Mouse (Mus musculus) liver, embryonic 14.5 days (tissue): ENCODE results near the gene Pygm. TPM values are rescaled to one million over a fixed set of nuclear protein-coding genes. Genes with fewer than 3 reads are reported as not detected.

Source experiments
- ATAC-seq: fragments of 200-750 bp; cut with Nextera tagmentation; 2 replicates; pipeline ENCODE4 v1.8.0; 2017; ENCODE audit warnings: moderate number of reproducible peaks, mild to moderate bottlenecking, moderate library complexity; ENCODE audit not compliant: insufficient read depth
- DNase-seq, 3 experiments: peaks; one replicate each; pipeline ENCODE4 v3.0.0-alpha.2; 2012 to 2013; ENCODE audit warnings: low read depth in 3 of 3, low spot score in 3 of 3
- H3K27ac ChIP-seq: fragments of 300-500 bp; sonication (generic); 2 replicates; pipeline ENCODE4 v1.5.1; 2014; ENCODE audit warnings: moderate library complexity, mild to moderate bottlenecking, control low read depth, inconsistent platforms
- H3K27me3 ChIP-seq: fragments of 300-500 bp; sonication (generic); 2 replicates; pipeline ENCODE4 v1.6.1; 2014; ENCODE audit warnings: mild to moderate bottlenecking, low read length, moderate library complexity; ENCODE audit not compliant: control insufficient read depth, insufficient read depth
- H3K36me3 ChIP-seq: fragments of 300-500 bp; sonication (generic); replicated peaks from 2 replicates; pipeline ENCODE4 v1.6.1; 2014; ENCODE audit warnings: low read depth; ENCODE audit not compliant: control insufficient read depth, insufficient read depth
- H3K4me1 ChIP-seq, 2 experiments: fragments of 200-500 bp in 1 of 2; fragments of 300-500 bp in 1 of 2; sonication (generic) in 1 of 2; replicated peaks; 2 replicates each; pipeline ENCODE4 v1.6.1; 2012 to 2014; ENCODE audit warnings: antibody characterized with exemption in 1 of 2, inconsistent platforms in 1 of 2, low read length in 1 of 2; ENCODE audit not compliant: control insufficient read depth in 2 of 2, insufficient read depth in 2 of 2
- H3K4me2 ChIP-seq: fragments of 300-500 bp; sonication (generic); 2 replicates; pipeline ENCODE4 v1.6.1; 2014; ENCODE audit warnings: low read depth, mild to moderate bottlenecking, control low read depth, moderate library complexity
- H3K4me3 ChIP-seq, 2 experiments: fragments of 200-500 bp in 1 of 2; fragments of 300-500 bp in 1 of 2; sonication (generic) in 1 of 2; 2 replicates each; pipeline ENCODE4 v1.5.1; 2012 to 2014; ENCODE audit warnings: low read depth in 2 of 2, low read length in 2 of 2, mild to moderate bottlenecking in 2 of 2, control low read depth in 1 of 2, inconsistent platforms in 1 of 2, moderate library complexity in 1 of 2; ENCODE audit not compliant: insufficient read depth in 1 of 2
- H3K9ac ChIP-seq: fragments of 300-500 bp; sonication (generic); replicated peaks from 2 replicates; pipeline ENCODE4 v1.6.1; 2014; ENCODE audit warnings: mild to moderate bottlenecking, control low read depth, moderate library complexity
- H3K9me3 ChIP-seq: fragments of 300-500 bp; sonication (generic); 2 replicates; pipeline ENCODE4 v1.6.1; 2016; ENCODE audit warnings: low read length, mixed read lengths; ENCODE audit not compliant: control insufficient read depth
- CTCF ChIP-seq: IDR thresholded peaks from 2 replicates; pipeline ENCODE4 v1.5.1; 2016; ENCODE audit warnings: antibody characterized with exemption, low read depth, control low read depth
- EP300 ChIP-seq: IDR thresholded peaks from 2 replicates; pipeline ENCODE4 v1.6.1; 2016; ENCODE audit warnings: antibody characterized with exemption, low read depth
- WGBS: fragments of 180-500 bp; shearing (Covaris S2); extraction: QIAGEN DNeasy Blood & Tissue Kit; methylation state at CpG from one replicate; pipeline ENCODE4 v1.1.7; 2014; ENCODE audit not compliant: insufficient replicate concordance; 5-methylcytosine and 5-hydroxymethylcytosine counted together
- polyA plus RNA-seq, 2 experiments: library from polyadenylated mRNA; depleted of rRNA in 1 of 2; stranded (reverse) in 1 of 2; unstranded in 1 of 2; fragments of >200 nt; fragmentation: Nextera tagmentation in 1 of 2; extraction: Ambion mirVana in 1 of 2; gene quantifications; 2 replicates each; pipeline versions ENCODE4 v1.2.1 to v1.2.3; 2012 to 2014

Pygm gene
- polyA plus RNA-seq, 2 experiments: 1.2 TPM

DNA sequence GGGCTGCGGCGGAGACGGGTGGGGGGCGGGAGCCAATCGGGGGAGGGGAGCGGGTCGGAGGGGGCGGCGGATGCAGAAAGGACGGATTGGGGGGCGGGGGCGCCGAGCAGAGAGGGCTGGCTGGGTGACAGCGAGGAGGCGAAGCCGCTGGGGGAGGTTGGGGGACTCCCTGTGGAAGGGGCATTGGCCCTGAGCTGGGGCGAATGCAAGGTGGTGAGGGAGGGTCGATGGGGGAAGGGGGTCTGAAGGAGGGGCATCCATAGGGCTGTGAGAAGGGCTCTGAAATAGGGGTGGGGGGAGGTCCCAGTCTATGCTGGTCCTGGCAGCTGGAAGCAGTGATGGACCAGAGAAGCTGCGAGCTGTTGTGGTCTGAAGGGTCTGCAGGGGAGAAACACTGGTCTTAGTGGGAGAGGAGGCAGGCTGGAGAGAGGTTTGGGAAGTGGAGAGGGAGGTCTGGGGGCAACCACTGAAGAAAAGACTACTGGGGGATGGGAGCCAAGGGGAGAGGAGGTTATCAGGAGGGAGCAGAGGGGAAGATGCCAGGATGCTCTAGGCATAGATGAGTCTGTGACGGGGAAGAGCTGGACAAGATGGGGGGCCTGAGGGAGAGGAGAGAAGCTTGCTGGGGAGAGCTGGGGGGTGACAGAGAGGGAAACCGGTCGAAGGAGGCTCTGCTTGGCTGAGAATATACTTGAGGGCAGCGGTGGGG, 34.9 kb downstream of the Pygm start:
- DNase-seq (no peak), ATAC-seq (no peak)
- no peak for TF ChIP-seq CTCF
- no peak for TF ChIP-seq EP300
- Histone ChIP-seq H3K4me3 (no peak overlapping the region), H3K4me2 (no peak overlapping the region), H3K36me3 (no peaks in the 10 kb centered on the region), H3K27ac (no peak overlapping the region), H3K9me3 (no peaks in the 10 kb centered on the region), H3K9ac (no peak overlapping the region), H3K4me1 (no peaks in the 10 kb centered on the region), H3K27me3 (peaks cover 26% of the 10 kb centered on the region)
- 12% methylated on average over 19 of the region's 23 CpGs for WGBS

DNA sequence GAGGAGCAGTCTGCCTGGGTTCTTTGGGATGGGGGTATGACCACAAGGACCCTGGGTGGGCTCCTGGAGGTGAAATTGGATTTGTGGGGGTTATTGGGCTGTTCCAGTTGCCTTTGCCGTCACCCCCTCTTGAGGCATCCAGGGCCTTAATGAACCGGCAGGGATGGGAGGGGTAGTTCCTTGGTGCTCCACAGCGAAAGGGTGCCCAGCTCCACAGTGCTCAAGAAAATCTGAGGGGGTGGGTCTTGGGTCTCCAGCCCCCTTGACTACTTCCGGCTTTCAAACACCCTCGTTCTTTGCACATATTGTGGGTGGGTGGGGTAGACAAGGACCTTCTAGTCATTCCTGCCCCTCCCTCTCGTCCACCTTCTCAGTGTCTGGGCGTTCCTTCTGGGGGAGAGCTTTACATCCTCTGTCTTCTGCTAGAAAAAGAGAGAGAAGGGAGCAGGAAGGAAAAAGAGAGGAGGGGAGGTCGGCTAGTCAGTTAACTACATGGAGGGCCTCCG, 35.7 kb downstream of the Pygm start:
- no peaks in the 10 kb centered on the region for H3K36me3 ChIP-seq
- no peak overlapping the region for H3K4me2 ChIP-seq
- ATAC-seq (no peak), DNase-seq (no peak)
- H3K27ac ChIP-seq: no peak overlapping the region
- no peaks in the 10 kb centered on the region for H3K9me3 ChIP-seq
- no peak overlapping the region for H3K9ac ChIP-seq
- H3K4me3 ChIP-seq: no peak overlapping the region
- peaks cover 26% of the 10 kb centered on the region for H3K27me3 ChIP-seq
- 43% methylated on average over 9 of the region's 9 CpGs for WGBS
- no peak for TF ChIP-seq EP300
- no peak for TF ChIP-seq CTCF
- no peaks in the 10 kb centered on the region for H3K4me1 ChIP-seq

GRCm38 (mm10) chr19:6420481-6421210, 36.4 kb downstream of the Pygm start:
- Histone ChIP-seq H3K4me2 (no peak overlapping the region), H3K9ac (no peak overlapping the region), H3K9me3 (no peaks in the 10 kb centered on the region), H3K4me3 (no peak overlapping the region), H3K27ac (no peak overlapping the region), H3K27me3 (peaks cover 28% of the 10 kb centered on the region), H3K4me1 (no peaks in the 10 kb centered on the region), H3K36me3 (no peaks in the 10 kb centered on the region)
- WGBS: 42% methylated on average over 19 of the region's 19 CpGs
- TF ChIP-seq CTCF: no peak
- no peak for TF ChIP-seq EP300
- ATAC-seq (no peak), DNase-seq (no peak)

DNA sequence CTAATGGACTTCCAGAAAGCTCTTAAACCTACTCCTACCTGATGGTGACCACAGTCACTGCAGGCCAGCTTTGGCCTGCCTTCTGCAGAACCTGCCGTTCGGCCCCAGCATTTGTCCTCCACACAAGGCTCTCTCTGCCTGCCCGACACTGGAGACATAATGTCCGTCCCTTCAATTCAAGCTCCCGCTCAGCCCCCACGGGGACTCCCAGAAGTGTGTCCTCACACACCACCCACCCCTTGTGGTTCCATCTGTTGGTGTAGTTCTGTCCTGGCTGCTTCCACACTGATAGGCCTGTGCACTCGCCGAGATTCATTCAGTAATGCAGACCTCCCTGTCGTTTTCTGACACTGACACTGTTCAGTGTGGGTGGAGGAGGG, 37.0 kb downstream of the Pygm start:
- Histone ChIP-seq H3K4me1 (no peaks in the 10 kb centered on the region), H3K36me3 (no peaks in the 10 kb centered on the region), H3K4me2 (no peak overlapping the region), H3K9ac (no peak overlapping the region), H3K27me3 (peaks cover 33% of the 10 kb centered on the region), H3K27ac (no peak overlapping the region), H3K9me3 (no peaks in the 10 kb centered on the region), H3K4me3 (no peak overlapping the region)
- no peak for ATAC-seq
- WGBS: 55% methylated on average over 9 of the region's 9 CpGs
- no peak for DNase-seq
- TF ChIP-seq CTCF: no peak
- TF ChIP-seq EP300: no peak

DNA sequence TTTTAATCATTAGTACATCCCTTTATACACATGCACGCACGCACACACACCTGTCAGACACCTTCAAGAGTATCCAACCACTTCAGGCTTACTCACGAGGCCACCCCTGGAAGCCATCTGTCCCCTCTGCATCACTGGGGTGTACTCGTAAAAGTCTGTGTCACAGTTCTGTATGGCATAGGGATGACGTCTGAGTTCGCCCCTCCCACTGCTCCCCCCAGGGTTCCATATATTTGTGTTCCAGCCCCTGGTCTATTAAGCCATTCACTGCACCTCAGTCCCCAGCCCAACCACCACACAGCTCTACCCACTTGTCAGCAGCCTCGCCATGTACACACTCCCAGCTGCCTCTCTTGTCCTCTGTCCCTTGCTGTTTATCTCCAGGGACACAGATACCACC, 37.8 kb downstream of the Pygm start:
- Histone ChIP-seq H3K9me3 (no peaks in the 10 kb centered on the region), H3K36me3 (no peaks in the 10 kb centered on the region), H3K27ac (no peak overlapping the region), H3K27me3 (peaks cover 41% of the 10 kb centered on the region), H3K4me3 (no peak overlapping the region), H3K4me2 (no peak overlapping the region), H3K9ac (no peak overlapping the region), H3K4me1 (no peaks in the 10 kb centered on the region)
- TF ChIP-seq EP300 (no peak), CTCF (no peak)
- ATAC-seq: no peak
- WGBS: 50% methylated on average over 7 of the region's 7 CpGs
- no peak for DNase-seq
